Mouse (Mus musculus): ENCODE results near the gene Zfp839.
"Not testable (repeated sequence)": the region's sequence is repeated elsewhere in the genome, so short reads cannot be mapped to it uniquely, and the experiment has no call there.

The Zfp839 gene

DNA sequence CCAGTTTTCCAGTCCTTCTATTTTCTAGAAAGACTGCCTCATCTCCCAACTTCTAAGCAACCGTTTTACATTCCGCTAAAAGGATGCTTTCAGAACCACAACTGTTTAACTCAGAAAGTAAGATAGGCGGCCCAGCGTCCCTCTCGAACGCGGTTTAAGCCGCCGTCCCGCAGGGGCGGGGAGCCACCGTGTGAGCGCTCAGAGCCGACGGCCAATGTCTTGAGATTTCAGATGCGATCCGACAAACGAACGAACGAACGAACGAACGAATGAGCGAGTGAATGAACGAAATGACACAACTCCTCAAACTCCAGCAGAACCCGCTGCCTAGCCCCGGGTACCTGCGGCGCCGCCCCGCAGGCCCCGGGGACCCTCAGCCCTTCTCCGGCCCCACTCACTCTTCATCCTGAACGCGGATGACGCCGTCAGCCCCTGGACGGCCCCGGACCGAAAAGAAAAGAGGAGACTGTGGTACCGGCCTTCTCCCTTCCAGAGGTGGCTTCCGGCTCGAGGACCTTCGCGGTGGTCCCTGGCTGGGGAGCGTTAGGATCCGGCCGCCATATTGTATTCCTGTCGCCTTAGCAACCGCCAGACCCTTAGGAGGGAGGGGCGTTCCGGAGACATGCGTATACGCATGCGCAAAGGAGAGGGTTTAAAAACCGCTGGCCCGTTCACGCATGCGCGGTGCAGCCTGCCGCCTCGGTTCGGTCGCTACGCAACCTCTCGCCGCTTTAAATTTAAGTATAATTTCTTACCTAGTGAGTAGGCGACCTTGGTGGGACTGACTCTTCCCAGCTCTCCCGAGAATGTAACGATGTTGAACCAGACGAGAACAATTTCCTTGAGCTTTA, 9.5 kb upstream of the Zfp839 start, which contains the start of gene Mok:
Gene Mok (minus strand): TSS at position 592 of the 851 bp plus-strand sequence.
- DNase-seq (ENCODE audit: low read depth, low spot score): peak; percentile 97

DNA sequence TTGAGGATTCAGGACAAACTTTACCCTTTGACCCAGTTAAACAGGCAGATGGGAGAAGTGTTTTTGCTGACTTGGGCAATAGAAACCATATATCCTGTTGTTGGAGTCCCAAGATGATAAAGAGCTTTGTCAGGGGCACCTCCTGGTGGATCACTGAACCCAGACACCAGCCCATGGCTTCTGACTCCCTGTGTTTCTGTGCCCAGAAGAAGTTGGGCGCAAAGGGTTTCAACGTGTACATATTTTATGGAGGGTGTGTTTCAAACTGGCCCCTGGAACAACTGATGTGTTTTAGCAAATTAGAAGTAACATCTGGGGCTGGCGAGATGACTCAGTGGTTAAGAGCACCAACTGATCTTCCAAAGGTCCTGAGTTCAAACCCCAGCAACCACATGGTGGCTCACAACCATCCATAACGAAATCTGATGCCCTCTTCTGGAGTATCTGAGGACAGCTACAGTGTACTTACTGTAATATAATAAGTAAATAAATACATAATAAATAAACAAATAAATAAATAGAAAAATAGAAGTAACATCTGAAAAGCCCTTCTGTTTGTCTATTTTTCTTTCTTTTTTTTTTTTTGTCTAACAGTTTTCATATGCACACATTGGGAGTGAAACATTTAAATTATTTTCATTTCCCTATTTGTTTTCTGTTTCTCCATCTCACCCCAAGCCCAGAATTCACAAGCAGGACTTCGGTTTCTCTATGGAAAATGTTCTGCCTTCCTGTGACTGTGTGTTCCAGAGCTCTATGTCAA, 8.1 kb upstream of the Zfp839 start:
- no peak for DNase-seq (ENCODE audit: low read depth, low spot score)

DNA sequence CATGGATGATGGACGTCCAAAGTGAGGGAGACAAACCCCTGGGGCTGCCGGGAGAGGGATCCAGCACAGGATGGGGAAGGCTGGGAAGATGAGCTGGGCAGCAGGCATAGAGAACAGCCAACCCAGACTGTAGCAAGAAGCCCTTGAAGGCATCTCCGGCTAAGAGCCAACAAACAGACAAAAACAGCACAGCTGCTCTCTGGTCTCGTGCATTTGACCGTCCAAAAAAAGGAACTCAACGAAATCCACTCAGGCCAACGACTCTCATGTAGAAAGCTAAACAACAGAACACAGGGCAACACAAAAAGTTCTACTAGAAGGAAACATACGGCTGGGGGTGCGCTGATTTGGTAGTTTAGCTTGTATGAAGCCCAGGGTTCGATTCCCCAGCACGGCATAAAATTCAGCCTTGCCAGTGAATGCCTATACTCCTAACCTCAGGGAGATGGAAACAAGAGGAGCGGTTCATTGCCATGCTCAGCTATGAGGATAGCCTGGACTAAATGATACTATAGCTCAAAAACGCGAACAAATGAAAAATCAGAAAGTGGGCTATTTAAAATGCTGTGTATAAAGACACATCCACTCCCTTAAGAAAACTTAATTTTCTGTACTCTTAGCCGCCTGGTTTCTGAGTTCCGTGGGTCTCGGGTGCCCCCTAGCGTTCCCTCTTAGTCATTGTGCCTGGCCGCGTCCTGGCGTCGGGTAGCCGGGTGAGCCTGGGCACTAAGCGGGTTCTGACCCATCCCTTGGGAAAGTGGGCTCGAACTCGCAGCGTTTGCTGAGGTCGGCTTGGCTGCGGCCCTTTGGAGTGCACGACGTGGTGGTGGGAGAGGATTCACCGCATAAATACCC, 6.6 kb upstream of the Zfp839 start:
- DNase-seq (ENCODE audit: low read depth, low spot score): peak; percentile 89

DNA sequence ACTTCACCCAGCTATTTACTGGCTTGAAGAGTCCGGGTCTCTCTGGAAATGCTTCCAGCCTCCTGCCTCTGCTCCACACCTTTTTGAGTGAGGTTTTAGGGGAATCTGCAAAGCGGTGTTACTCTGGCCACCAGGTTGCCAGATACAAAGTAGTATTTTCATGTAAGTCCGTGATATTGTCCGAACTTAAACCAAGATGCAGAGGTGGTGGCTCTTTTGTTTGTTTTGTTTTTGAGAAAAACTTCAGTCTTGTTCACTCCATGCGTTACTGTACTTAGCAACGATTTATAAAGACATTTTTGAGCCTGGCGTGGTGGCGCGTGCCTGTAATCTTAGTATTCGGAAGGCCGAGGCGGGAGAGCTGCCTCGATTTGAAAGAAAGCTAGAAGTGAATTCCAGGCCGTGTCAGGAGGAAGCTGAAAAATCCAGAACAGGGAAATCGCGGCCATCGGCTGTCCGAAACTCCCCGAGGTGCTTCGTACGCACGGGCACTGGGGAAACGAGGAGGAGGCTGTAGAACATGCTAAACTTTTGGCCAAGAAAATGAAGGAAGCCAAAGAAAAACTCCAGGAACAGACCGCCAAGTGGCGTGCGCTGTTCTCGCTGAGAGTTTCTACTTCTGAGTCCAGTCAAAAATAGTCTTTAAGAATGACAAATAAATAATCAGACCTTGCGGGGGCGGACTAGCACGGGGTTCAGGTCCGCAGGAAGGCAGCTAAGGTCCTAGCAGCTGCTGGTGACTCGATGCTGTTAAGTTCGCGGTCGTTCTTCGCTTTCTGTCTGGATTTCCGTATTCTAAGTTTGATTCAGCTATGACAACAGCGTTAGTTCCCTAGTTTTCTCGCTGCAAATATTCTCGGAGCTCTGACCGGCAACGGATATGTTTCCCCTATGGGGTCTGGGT, 5.6 kb upstream of the Zfp839 start:
- peak; percentile 35 for DNase-seq (ENCODE audit: low read depth, low spot score)

DNA sequence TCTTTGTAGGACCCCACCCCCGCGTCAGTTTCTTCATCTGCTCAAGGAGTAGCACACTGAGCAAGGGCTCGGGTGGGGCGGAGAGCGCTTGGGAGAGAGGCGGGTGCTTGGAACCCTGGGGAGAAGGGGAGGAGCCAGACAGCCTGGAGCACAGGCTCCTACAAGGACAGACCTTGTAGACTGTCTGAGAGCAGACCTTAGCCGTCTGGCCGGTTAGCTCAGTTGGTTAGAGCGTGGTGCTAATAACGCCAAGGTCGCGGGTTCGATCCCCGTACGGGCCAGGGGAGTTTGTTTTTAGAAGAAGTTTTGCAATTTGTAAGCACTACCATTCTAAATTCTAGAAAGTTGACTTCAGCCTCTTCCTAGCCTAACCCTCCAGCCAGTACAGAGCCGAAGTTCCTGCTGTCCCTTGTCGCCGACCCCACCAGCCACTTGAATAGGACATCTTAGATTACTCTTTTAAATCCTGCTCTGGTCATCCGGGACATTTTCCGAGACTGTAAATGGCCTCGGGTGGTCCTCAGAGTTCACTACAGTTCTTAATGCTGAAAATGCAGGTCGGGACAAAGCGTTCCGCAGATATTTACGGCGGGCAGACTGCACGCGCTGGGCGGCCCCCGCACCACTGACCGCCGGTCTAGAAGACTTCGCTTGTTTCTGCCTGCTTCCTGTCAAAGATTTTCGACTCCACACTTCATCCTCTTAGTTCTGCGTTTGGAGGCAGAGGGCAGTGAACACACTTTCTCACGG, 4.7 kb upstream of the Zfp839 start:
- DNase-seq (ENCODE audit: low read depth, low spot score): peak; percentile 97

DNA sequence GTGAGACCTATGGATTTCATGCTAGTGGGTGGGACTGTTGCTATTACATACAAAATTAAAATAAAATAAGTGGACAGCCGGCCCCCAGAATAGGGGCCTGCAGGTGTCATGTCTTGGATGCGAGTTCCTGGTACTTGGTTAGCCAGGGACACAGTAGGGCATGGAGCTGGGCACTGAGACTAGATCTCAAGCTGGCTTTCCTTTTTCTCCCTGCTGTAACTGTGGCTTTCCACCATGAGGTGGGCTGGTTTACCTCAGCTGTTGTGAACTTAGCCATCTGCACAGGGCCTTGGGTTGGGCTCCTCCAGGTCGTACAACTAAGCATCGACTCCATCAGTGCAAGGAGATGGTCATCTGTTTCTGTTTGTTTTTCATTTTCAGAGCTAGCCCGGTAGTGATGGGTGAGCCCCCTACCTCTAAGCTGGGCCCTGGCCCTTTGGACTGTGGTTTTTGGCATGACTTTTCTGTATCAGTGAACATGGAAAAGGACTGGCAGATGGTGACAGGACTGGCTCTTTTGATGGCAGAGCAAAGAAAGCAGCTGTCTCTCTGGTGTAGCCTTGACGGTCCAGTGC, 3.8 kb upstream of the Zfp839 start:
- no peak for DNase-seq (ENCODE audit: low read depth, low spot score)

DNA sequence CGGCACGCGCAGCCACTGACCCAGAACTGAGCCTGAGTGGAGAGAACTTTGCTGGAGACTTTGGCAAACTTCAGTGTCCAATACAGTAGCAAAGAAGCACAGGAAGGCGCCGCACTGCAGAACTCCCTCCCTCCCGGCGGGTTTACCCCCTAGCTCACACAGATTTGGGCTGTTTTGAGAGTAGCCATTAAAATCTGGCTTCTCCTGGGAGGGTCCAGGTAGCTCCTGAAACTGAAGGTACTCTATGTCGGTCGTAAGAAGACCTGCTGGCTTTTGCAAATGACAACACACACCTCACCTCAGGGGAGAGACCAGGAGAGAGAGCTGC, 840 bp downstream of the Zfp839 start:
- DNase-seq (ENCODE audit: low read depth, low spot score): no peak

DNA sequence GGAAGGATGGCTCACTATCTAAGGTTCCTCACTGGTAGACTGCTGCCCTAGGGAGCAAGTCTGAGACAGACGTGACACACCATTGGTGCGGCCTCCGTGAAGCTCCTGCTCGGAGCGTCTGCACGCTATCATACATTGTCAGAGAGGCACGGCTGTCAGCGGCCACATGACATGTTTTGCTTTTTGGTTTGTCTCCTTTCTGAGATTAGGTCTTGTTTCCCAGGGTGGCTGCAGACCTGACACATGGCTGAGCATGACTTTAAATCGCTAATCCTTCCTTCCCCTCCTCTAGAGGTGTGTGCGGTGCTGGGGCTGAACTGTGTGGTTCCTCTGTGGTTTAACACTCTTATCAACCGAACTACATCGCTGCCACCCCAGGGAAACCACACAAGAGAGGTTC, 1.4 kb downstream of the Zfp839 start:
- DNase-seq (ENCODE audit: low read depth, low spot score): no peak

DNA sequence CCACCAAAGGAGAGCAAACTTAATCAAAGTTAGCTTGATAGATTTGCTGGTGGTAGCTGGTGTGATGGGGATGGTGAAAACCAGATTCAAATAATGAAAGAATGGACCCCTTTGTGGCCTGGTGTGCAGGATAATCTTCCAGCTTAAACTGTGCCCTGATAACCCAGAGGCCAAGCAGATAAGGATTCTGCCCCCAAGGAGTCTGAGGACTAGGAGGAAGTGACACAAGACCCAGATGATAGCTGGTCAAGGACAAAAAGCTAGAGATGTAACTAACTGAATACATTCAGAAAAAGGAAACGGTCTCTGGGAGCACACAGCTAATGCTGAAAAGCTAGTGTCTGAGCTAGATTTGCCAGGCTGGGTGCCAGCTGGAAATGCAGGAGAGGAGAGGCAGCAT, 1.9 kb downstream of the Zfp839 start:
- no peak for DNase-seq (ENCODE audit: low read depth, low spot score)

DNA sequence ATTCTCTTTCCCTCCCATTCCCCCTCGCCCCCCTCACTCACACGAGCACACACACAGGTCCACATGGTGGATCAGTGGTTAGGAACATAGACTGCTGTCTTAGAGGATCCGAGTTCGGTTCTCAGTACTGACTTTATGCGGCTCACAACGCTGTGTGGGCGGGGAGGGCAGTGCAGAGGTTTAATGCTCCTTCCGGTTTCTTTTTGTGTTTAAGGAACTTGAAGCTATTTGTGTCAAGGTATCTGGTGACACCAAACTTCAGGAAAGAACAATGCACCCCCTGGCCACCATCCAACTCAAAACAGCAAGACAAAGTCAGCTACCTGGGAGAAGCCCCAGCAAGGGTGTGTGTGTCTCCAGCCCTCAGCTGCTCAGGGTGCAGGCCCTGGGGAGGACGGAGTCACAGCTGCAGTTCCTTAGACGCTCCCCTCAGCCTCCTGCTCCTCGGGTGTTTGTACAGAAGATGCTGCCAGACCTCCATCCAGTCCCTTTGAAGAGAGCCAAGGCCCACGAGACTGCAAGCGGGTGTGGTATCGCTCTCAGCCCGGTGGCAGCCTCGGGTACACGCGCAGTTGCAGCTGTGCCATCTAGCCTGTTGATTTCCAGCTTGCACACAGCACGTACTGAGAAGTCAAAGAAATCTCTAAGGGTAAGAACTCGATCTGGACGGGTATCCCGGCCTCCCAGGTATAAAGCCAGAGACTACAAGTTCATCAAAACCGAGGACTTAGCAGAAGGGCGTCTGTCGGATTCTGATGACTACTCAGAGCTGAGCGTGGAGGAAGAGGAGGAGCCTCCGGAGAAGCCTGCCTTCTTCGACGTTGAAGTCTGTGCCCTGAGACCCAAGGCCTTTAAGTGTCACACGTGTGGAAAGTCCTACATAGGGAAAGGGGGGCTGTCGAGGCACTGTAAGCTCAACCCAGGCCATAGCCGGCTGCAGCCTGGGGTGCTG, 5.0 kb downstream of the Zfp839 start:
- peak; percentile 56 for DNase-seq (ENCODE audit: low read depth, low spot score)

DNA sequence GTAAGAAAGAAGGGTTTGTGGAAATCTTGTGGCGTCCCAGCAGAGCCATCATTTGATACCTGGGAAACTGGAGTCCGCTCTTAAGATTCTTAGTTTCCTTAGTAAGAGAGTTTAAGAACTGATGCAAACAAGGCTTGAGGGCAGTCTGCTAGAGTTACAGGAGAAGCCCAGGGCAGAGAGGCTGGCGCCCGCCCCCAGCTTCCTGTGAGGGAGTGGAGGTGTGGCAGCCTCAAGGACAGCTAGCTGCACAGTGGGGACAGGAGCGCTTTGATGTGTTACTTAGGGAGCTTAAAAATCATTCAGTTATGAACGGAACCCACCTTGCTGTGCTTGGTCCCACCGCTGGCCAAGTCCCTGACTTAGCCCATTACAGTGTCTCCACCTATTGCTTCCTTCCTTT, 7.1 kb downstream of the Zfp839 start:
- peak; percentile 51 for DNase-seq (ENCODE audit: low read depth, low spot score)

DNA sequence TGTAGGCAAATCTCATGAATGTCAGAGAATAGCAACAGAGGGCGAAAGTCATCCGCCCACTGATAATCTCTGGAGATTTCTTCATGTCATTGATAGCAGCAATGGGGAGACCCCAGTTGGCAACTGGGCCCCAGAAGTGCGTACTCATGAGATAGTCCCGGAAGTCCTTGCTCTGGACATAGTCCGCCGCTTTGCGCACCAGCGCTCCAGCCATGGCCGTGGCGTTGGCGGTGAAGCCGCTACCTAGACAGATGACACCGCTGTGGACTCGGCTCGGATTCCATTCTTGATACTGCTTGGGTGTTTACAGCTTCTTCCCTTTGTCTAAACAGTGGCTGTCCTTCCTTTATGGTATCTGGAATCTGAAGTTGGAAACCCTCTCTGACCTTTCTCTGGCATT, 8.6 kb downstream of the Zfp839 start:
- DNase-seq (ENCODE audit: low read depth, low spot score): not testable (repeated sequence)

DNA sequence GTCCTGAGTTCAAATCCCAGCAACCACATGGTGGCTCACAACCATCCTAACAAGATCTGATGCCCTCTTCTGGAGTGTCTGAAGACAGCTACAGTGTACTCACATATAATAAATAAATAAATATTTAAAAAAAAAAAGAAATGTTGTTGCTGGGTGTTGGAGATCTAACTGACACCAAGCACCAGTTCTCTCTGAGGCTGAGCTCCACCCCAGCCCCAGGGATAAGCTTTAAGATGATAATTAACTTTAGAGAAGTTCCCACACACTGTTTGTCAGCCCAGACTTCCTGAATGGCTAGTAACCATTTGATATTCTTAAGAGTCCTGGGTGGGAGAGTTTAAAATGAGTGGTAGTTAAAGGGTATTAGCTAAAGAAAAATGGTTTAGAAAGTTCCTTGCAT, 10.2 kb downstream of the Zfp839 start:
- no peak for DNase-seq (ENCODE audit: low read depth, low spot score)

DNA sequence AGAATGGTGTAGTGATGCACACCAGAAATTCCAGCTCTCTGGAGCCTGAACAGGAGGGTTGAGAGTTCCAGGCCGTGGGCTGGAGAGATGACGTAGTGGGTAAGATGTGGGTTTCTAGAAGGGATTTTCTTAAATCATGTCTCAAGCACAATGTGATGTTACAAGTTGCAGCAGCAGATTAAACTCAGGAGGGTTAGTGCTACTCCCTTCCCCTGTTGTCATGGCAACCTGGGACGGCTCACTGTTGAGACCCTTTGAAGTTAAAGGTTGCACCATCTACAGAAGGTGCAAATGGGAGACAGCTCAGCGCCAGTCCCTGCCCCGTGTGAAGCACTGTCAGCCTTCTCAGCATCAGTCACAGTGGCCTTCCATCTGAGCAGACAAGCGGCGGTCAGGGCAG, 11.2 kb downstream of the Zfp839 start:
- DNase-seq (ENCODE audit: low read depth, low spot score): peak; percentile 73

DNA sequence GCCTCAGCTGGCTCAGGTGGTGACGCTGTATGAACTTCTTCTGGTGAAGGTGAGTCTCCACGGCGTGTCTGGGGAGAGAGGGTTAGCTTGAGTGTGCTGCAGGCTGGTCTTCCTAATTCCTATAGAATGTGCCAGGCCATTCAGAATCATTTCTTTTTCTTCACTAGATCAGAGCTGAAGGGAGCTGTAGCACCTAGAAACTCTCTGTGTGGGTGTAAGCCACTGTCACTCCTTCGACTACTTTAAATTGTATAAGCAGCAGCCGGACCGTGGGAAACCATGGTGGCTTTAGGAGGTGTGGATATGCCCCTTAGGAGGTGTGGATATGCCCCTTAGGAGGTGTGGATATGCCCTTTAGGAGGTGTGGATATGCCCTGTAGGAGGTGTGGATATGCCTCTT, 14.0 kb downstream of the Zfp839 start:
- DNase-seq (ENCODE audit: low read depth, low spot score): no peak

DNA sequence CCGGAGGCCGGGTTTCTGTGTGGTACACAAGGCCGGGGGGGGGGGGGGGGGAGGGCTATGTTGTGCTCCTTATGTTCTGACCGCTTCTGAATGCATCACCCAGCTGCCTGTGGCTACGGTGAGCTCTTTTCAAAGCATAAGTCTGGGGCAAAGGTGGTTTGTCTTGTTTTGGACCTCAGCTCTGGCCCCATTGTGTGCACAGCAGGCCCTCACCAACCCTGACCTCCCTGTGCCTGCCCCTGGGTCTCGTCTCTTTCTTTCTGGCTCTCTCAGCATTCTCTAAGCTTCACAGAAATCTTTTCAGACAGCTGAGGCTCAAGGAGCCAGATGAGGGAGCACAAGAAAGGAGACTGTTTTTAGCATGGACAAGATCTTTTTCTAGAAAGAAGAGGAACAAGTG, 15.5 kb downstream of the Zfp839 start:
- DNase-seq (ENCODE audit: low read depth, low spot score): no peak

DNA sequence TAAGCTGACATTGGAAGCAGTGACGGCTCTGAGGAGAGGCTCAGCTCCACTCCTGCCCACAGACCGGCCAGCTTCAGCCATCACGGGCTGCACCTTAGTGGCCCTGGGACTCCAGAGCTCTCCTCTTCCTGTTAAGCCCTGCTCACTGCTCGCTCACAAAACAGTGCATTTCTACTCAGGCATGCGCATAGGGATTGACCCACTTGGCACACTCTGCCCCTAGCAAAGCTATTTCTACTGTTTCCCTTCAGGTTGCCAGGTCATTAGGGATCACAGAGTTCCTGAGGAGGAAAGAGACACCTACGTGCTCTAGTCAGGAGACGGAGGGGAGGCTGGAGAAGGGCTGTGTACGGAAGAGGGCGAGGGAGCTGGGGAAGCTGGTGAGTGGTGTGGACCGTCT, 15.9 kb downstream of the Zfp839 start:
- no peak for DNase-seq (ENCODE audit: low read depth, low spot score)

DNA sequence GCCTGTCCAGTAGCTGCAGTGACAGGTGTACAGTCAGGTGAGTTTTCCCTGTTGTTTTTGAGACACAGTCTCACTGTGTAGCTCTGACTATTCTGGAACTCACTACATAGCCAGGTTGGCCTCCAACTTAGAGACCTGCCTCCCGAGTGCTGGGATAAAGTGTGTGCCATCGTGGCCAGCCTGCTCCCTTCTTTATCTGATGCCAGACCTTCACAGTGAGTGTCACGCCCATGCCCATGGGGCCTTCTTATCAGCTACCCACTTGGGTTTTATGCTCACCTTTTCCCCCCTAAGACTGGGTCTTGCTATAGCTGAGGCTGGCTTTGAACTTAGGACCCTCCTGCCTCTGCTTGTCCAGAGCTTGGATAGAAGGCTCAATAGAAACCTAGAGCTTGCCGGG, 20.1 kb downstream of the Zfp839 start:
- DNase-seq (ENCODE audit: low read depth, low spot score): no peak

DNA sequence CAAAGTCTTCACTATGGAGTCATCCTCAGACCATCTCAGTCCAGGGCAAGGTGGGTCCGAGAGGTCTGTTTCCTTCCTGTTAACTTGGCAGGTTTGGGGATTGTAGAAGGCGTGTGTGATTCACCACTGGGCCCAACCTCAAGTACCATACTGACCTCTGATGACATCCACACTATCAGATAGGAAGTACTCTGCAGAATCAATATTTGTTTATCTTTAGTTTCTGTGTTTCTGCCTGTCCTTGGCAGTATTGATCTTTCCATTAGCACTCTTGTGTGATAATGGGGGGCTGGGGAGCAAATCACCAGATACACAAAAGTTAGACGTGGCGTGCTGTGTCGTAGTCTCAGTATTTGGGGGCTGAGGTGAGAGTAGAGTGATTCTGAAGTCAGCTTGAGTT, 21.2 kb downstream of the Zfp839 start:
- no peak for DNase-seq (ENCODE audit: low read depth, low spot score)

Data from ZHBTc4 (cell line).